Mouse (Mus musculus): ENCODE data around the gene Zgpat. TPM values are rescaled to one million over a fixed set of nuclear protein-coding genes. Genes with fewer than 3 reads are reported as not detected.

The Zgpat gene
- total RNA-seq, 2 experiments from 2014 or later: 13.1 to 18.3 TPM

Other genes with a start within 250 kb of the Zgpat start
- under 1 TPM; 0.23 to 0.47 TPM for gene Kcnq2, start 229.6 kb upstream of the Zgpat start, total RNA-seq (2021)
- gene Eef1a2, start 207.9 kb upstream of the Zgpat start, total RNA-seq (2021): 1,000 to 10,000 TPM; 1,498 to 1,682 TPM
- gene Ppdpf, start 177.7 kb upstream of the Zgpat start, total RNA-seq (2021): 10 to 100 TPM; 55.2 to 60.3 TPM
- gene Ptk6, start 162.1 kb upstream of the Zgpat start, total RNA-seq (2021): not detected
- under 1 TPM; 0.12 to 0.14 TPM for gene Srms, start 151.7 kb upstream of the Zgpat start, total RNA-seq (2021)
- gene Fndc11, start 144.9 kb upstream of the Zgpat start, total RNA-seq (2021): not detected
- gene Helz2, start 122.9 kb upstream of the Zgpat start, total RNA-seq (2021): 1 to 10 TPM; 3.2 to 4.0 TPM
- 10 to 100 TPM in 1 of 2 experiments, 1 to 10 TPM in 1; 9.1 to 11.0 TPM for gene Gmeb2, start 76.9 kb upstream of the Zgpat start, total RNA-seq (2021)
- gene Stmn3, start 50.4 kb upstream of the Zgpat start, total RNA-seq (2021): 1 to 10 TPM; 1.1 to 1.6 TPM
- gene Rtel1, start 45.2 kb upstream of the Zgpat start, total RNA-seq (2021): 10 to 100 TPM; 21.1 to 23.0 TPM
- 10 to 100 TPM; 25.2 to 30.8 TPM for gene Arfrp1, start 476 bp downstream of the Zgpat start, total RNA-seq (2021)
- gene Lime1, start 15.2 kb downstream of the Zgpat start, total RNA-seq (2021): 1 to 10 TPM; 5.8 to 9.7 TPM
- 1 to 10 TPM; 5.8 to 8.4 TPM for gene Zbtb46, start 94.5 kb downstream of the Zgpat start, total RNA-seq (2021)
- not detected for gene Abhd16b, start 128.3 kb downstream of the Zgpat start, total RNA-seq (2021)
- 10 to 100 TPM; 69.9 to 72.9 TPM for gene Tpd52l2, start 132.2 kb downstream of the Zgpat start, total RNA-seq (2021)
- 10 to 100 TPM; 67.5 to 70.1 TPM for gene Dnajc5, start 155.6 kb downstream of the Zgpat start, total RNA-seq (2021)
- 10 to 100 TPM; 36.5 to 43.5 TPM for gene Uckl1, start 220.0 kb downstream of the Zgpat start, total RNA-seq (2021)
- gene Prpf6, start 226.9 kb downstream of the Zgpat start, total RNA-seq (2021): 10 to 100 TPM; 26.7 to 33.4 TPM
- 10 to 100 TPM; 28.4 to 32.4 TPM for gene Zfp512b, start 227.9 kb downstream of the Zgpat start, total RNA-seq (2021)
- 1 to 10 TPM in 1 of 2 experiments, under 1 TPM in 1; 0.85 to 1.2 TPM for gene Samd10, start 234.3 kb downstream of the Zgpat start, total RNA-seq (2021)

Measured in gastrocnemius, postnatal 10 days (tissue).